Mouse (Mus musculus) midbrain, postnatal 0 days (tissue): Measurements from ENCODE around the gene Cachd1. TPM values are rescaled to one million over a fixed set of nuclear protein-coding genes. Genes with fewer than 3 reads are reported as not detected.

Source experiments
- ATAC-seq: fragments of 200-750 bp; cut with Nextera tagmentation; 2 replicates; pipeline ENCODE4 v1.8.0; 2017; ENCODE audit warnings: moderate number of reproducible peaks, mild to moderate bottlenecking, moderate TSS enrichment, moderate library complexity; ENCODE audit not compliant: low FRiP score
- DNase-seq: peaks from one replicate; pipeline ENCODE4 v3.0.0-alpha.2; 2015; ENCODE audit warnings: low spot score
- H3K27ac ChIP-seq: fragments of 300-500 bp; sonication (generic); 2 replicates; pipeline ENCODE4 v1.5.1; 2014; ENCODE audit warnings: low read depth, mild to moderate bottlenecking, low read length, mixed read lengths
- H3K27me3 ChIP-seq: fragments of 300-500 bp; sonication (generic); 2 replicates; pipeline ENCODE4 v1.6.1; 2014; ENCODE audit warnings: low read length, control low read depth, mixed read lengths; ENCODE audit not compliant: insufficient read depth
- H3K36me3 ChIP-seq: fragments of 300-500 bp; sonication (generic); 2 replicates; pipeline ENCODE4 v1.6.1; 2014; ENCODE audit warnings: low read length, control low read depth, mixed read lengths; ENCODE audit not compliant: insufficient read depth
- H3K4me1 ChIP-seq: fragments of 300-500 bp; sonication (generic); 2 replicates; pipeline ENCODE4 v1.6.1; 2014; ENCODE audit warnings: mild to moderate bottlenecking, control low read depth, antibody characterized with exemption, low read length, mixed read lengths; ENCODE audit not compliant: insufficient read depth
- H3K4me2 ChIP-seq: fragments of 300-500 bp; sonication (generic); 2 replicates; pipeline ENCODE4 v1.6.1; 2014; ENCODE audit warnings: low read depth, mild to moderate bottlenecking, low read length, mixed read lengths; ENCODE audit not compliant: poor library complexity, severe bottlenecking
- H3K4me3 ChIP-seq: fragments of 300-500 bp; sonication (generic); 2 replicates; pipeline ENCODE4 v1.5.1; 2014; ENCODE audit warnings: low read depth, mild to moderate bottlenecking, low read length, moderate library complexity
- H3K9ac ChIP-seq: fragments of 300-500 bp; sonication (generic); replicated peaks from 2 replicates; pipeline ENCODE4 v1.6.1; 2014; ENCODE audit warnings: mild to moderate bottlenecking, low read length, moderate library complexity, mixed read lengths; ENCODE audit not compliant: poor library complexity, severe bottlenecking
- H3K9me3 ChIP-seq: fragments of 300-500 bp; sonication (generic); 2 replicates; pipeline ENCODE4 v1.6.1; 2016; ENCODE audit warnings: low read length, control low read depth
- CTCF ChIP-seq: IDR thresholded peaks from 2 replicates; pipeline ENCODE4 v1.5.1; 2016; ENCODE audit warnings: antibody characterized with exemption, mild to moderate bottlenecking
- WGBS: fragments of 180-500 bp; shearing (Covaris S2); extraction: QIAGEN DNeasy Blood & Tissue Kit; methylation state at CpG from one replicate; pipeline ENCODE4 v1.1.7; 2014; 5-methylcytosine and 5-hydroxymethylcytosine counted together
- polyA plus RNA-seq: library from polyadenylated mRNA; unstranded; fragments of >200 nt; fragmentation: Nextera tagmentation; extraction: Ambion mirVana; gene quantifications from 2 replicates; pipeline ENCODE4 v1.2.1, GENCODE M21; 2015
- total RNA-seq: library from RNA; depleted of rRNA; stranded (reverse); fragments of >200 nt; gene quantifications from 2 replicates; pipeline ENCODE4 v1.2.3, GENCODE M21; 2014

The Cachd1 gene
- total and polyA plus RNA-seq, 2 experiments from 2014 or later = 26.5 to 52.2 TPM

GRCm38 (mm10) chr4:100768606-100769005 is 7.9 kb upstream of the Cachd1 start:
- Histone ChIP-seq H3K9ac (no peak overlapping the region), H3K36me3 (no peaks in the 10 kb centered on the region), H3K4me2 (no peak overlapping the region), H3K9me3 (no peaks in the 10 kb centered on the region), H3K27me3 (no peaks in the 10 kb centered on the region), H3K27ac (no peak overlapping the region), H3K4me1 (no peaks in the 10 kb centered on the region), H3K4me3 (no peak overlapping the region)
- no peak for ATAC-seq
- TF ChIP-seq CTCF = no peak
- 58% methylated on average over 3 of the region's 3 CpGs for WGBS
- DNase-seq = peak; percentile 30

- Histone ChIP-seq H3K4me3 (peak overlapping the region; percentile 74), H3K4me2 (peak overlapping the region; percentile 85), H3K27ac (peak overlapping the region; percentile 73), H3K36me3 (no peaks in the 10 kb centered on the region), H3K4me1 (peaks cover 12% of the 10 kb centered on the region; the same call in 1 of the 2 replicates), H3K27me3 (no peaks in the 10 kb centered on the region), H3K9me3 (no peaks in the 10 kb centered on the region), H3K9ac (peak overlapping the region; percentile 80)
- 0% methylated on average over 48 of the region's 68 CpGs for WGBS
- ATAC-seq = peak; percentile 38
- no peak for DNase-seq
- TF ChIP-seq CTCF = no peak
These were observed 448 bp downstream of the Cachd1 start for GRCm38 (mm10) chr4:100776871-100777375.

DNA sequence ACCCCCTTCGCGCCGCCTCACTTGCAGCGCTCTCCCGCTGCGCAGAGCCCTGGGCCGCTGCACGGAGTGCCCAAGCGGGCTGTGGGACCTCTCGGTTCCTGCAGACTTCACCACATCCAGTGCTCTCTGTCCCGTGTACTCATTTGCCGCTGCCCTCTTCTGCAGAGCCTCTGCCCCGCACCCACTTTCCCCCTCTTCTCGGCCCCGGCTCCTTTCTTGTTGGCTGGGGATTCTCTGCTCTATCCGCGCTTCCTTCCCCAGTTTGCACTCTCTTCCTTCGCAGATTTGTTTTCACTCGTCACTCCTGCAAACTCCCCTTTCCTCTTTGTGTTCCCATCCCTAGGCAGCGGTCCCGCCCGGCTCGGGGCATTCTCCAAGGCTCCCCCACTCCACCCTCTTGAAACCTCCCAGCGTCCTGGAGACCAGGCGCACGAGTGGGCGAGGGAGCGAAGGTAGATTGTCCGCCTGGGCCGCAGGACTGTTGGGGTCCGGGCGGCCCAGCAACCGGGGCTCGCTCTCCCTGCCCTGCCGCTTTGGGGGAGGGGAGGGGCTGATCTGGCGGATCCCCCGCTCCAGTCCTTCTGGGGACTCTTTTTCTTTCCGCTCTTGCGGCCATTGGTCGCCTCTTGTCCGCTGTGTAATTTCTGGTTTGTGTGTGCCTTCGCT is 1.0 kb downstream of the Cachd1 start:
- Histone ChIP-seq H3K9ac (peak overlapping the region; percentile 80), H3K4me2 (peak overlapping the region; percentile 85), H3K9me3 (no peaks in the 10 kb centered on the region), H3K27me3 (no peaks in the 10 kb centered on the region), H3K27ac (peak overlapping the region; percentile 73), H3K4me3 (peak overlapping the region; percentile 74), H3K4me1 (peaks cover 12% of the 10 kb centered on the region; the same call in 1 of the 2 replicates), H3K36me3 (no peaks in the 10 kb centered on the region)
- under 1% methylated on average over 42 of the region's 42 CpGs for WGBS
- TF ChIP-seq CTCF = no peak
- ATAC-seq = peak; percentile 54
- peak; percentile 41 for DNase-seq

GRCm38 (mm10) chr4:100778082-100778481 is 1.6 kb downstream of the Cachd1 start:
- Histone ChIP-seq H3K27ac (peak overlapping the region; percentile 73), H3K9ac (peak overlapping the region; percentile 80), H3K9me3 (no peaks in the 10 kb centered on the region), H3K27me3 (no peaks in the 10 kb centered on the region), H3K4me2 (peak overlapping the region; percentile 85), H3K4me1 (peaks cover 12% of the 10 kb centered on the region; the same call in 1 of the 2 replicates), H3K36me3 (no peaks in the 10 kb centered on the region), H3K4me3 (peak overlapping the region; percentile 74)
- ATAC-seq (no peak), DNase-seq (peak; percentile 28)
- no peak for TF ChIP-seq CTCF
- WGBS = 1% methylated on average over 16 of the region's 16 CpGs

- Histone ChIP-seq H3K36me3 (no peaks in the 10 kb centered on the region), H3K9ac (peak overlapping the region; percentile 80), H3K4me1 (peaks cover 12% of the 10 kb centered on the region; the same call in 1 of the 2 replicates), H3K4me3 (peak overlapping the region; percentile 74), H3K27ac (peak overlapping the region; percentile 73), H3K9me3 (no peaks in the 10 kb centered on the region), H3K27me3 (no peaks in the 10 kb centered on the region), H3K4me2 (peak overlapping the region; percentile 85)
- WGBS = 12% methylated on average over 4 of the region's 4 CpGs
- DNase-seq (no peak), ATAC-seq (no peak)
- no peak for TF ChIP-seq CTCF
These were observed 2.5 kb downstream of the Cachd1 start for GRCm38 (mm10) chr4:100779023-100779422.

DNA sequence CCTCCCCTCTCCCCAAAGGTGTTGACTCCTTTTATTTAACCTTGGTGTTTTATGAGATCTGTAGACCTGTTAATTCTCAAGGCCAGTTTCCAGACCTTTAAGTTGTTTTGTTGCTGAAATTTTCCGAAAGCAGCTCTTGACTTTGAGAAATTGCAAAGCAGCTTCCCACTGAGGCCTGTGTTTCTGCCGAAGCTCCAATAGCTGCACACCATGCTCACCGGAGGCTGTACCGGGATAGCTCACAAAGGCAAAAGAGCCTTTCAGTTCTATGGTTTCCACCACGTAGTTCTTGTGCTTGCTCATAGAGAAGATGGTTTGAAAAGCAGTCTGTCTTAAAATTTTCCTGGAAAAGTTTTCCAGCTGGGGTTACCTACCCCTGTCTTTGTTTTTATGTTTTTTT is 3.2 kb downstream of the Cachd1 start:
- ATAC-seq (no peak), DNase-seq (peak; percentile 20)
- TF ChIP-seq CTCF = no peak
- Histone ChIP-seq H3K36me3 (no peaks in the 10 kb centered on the region), H3K4me2 (peak overlapping the region; percentile 85), H3K4me1 (peaks cover 12% of the 10 kb centered on the region; the same call in 1 of the 2 replicates), H3K27me3 (no peaks in the 10 kb centered on the region), H3K27ac (peak overlapping the region; percentile 62), H3K4me3 (peak overlapping the region; percentile 74), H3K9ac (peak overlapping the region; percentile 80), H3K9me3 (no peaks in the 10 kb centered on the region)
- 7% methylated on average over 5 of the region's 5 CpGs for WGBS
